Mouse (Mus musculus): ENCODE results near the gene Ptgr1.

DNA sequence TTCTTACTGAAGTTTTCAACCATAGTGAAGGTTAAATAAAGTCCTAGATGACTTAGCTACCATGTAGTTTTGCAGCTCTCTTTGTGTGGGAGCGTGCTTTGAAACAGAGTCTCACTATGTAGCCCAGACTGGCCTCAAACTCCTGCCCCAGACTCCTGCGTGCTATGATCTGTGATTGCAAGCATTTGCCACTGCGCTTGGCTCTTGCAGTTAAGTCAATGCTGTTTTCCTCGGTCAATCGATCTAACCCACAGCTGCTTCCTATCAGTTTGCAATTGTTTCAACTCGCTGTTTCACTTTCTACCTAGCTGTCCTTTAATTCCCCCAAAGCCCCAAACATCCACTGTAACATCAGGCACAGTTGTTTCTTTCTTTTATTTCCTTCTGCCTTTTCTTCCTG, 54.4 kb downstream of the Ptgr1 start:
- no peak for TF ChIP-seq POLR2A (IDR thresholded peaks at IDR 0.05; ENCODE audit: control insufficient read depth in 1 of 2, insufficient read depth in 1 of 2, low read depth in 1 of 2, low read length in 2 of 2, poor library complexity in 1 of 2)
- no peak for TF ChIP-seq CTCF (IDR thresholded peaks at IDR 0.05 in 2 of 3, conservative IDR thresholded peaks at IDR 0.05 in 1 of 3; ENCODE audit: control insufficient read depth in 1 of 3, insufficient read depth in 1 of 3, low read depth in 2 of 3, low read length in 3 of 3, poor library complexity in 1 of 3, severe bottlenecking in 1 of 3)
- no peak for TF ChIP-seq POLR2AphosphoS2 (IDR thresholded peaks at IDR 0.05; ENCODE audit: low read length)
- TF ChIP-seq TCF12 (IDR thresholded peaks at IDR 0.05; ENCODE audit: low read depth, low read length) = no peak
- TF ChIP-seq MYC (IDR thresholded peaks at IDR 0.05; ENCODE audit: low read depth, low read length) = no peak
- TF ChIP-seq GABPA (IDR thresholded peaks at IDR 0.05; ENCODE audit: low read depth, low read length) = no peak
- no peak for TF ChIP-seq EP300 (IDR thresholded peaks at IDR 0.05; ENCODE audit: low read depth in 1 of 2, low read length in 2 of 2)
- no peak for TF ChIP-seq E2F4 (IDR thresholded peaks at IDR 0.05; ENCODE audit: borderline replicate concordance, low read depth, low read length)
- no peak for TF ChIP-seq HCFC1 (IDR thresholded peaks at IDR 0.05; ENCODE audit: low read depth, low read length)
- TF ChIP-seq ZNF384 (IDR thresholded peaks at IDR 0.05; ENCODE audit: low read depth, low read length) = no peak
